Mouse (Mus musculus) stomach, embryonic 16.5 days (tissue): ENCODE data around the gene Invs. TPM values are rescaled to one million over a fixed set of nuclear protein-coding genes. Genes with fewer than 3 reads are reported as not detected.

ENCODE experiments used
- ATAC-seq: fragments of 200-750 bp; cut with Nextera tagmentation; 2 replicates; pipeline ENCODE4 v1.8.0; 2017; ENCODE audit warnings: moderate number of reproducible peaks, moderate TSS enrichment; ENCODE audit not compliant: insufficient read depth, low FRiP score
- H3K27ac ChIP-seq: fragments of 300-500 bp; sonication (generic); 2 replicates; pipeline ENCODE4 v1.5.1; 2014; ENCODE audit warnings: low read length
- H3K27me3 ChIP-seq: fragments of 300-500 bp; sonication (generic); 2 replicates; pipeline ENCODE4 v1.6.1; 2014; ENCODE audit warnings: low read length, control low read depth, mixed read lengths; ENCODE audit not compliant: control insufficient read depth, insufficient read depth
- H3K36me3 ChIP-seq: fragments of 300-500 bp; sonication (generic); 2 replicates; pipeline ENCODE4 v1.6.1; 2014; ENCODE audit warnings: low read length; ENCODE audit not compliant: control insufficient read depth, insufficient read depth
- H3K4me1 ChIP-seq: fragments of 300-500 bp; sonication (generic); 2 replicates; pipeline ENCODE4 v1.6.1; 2014; ENCODE audit warnings: low read length, control low read depth, mixed read lengths; ENCODE audit not compliant: control insufficient read depth, insufficient read depth
- H3K4me2 ChIP-seq: fragments of 300-500 bp; sonication (generic); 2 replicates; pipeline ENCODE4 v1.6.1; 2014; ENCODE audit warnings: low read depth, low read length, mixed read lengths
- H3K4me3 ChIP-seq: fragments of 300-500 bp; sonication (generic); replicated peaks from 2 replicates; pipeline ENCODE4 v1.5.1; 2014; ENCODE audit warnings: mild to moderate bottlenecking, low read length
- H3K9ac ChIP-seq: fragments of 300-500 bp; sonication (generic); 2 replicates; pipeline ENCODE4 v1.6.1; 2014; ENCODE audit warnings: low read length
- H3K9me3 ChIP-seq: fragments of 300-500 bp; sonication (generic); replicated peaks from 2 replicates; pipeline ENCODE4 v1.6.1; 2016; ENCODE audit warnings: low read length, control low read depth; ENCODE audit not compliant: control insufficient read depth
- WGBS: fragments of 180-500 bp; shearing (Covaris S2); extraction: QIAGEN DNeasy Blood & Tissue Kit; methylation state at CpG from one replicate; pipeline ENCODE4 v1.1.7; 2014; 5-methylcytosine and 5-hydroxymethylcytosine counted together
- polyA plus RNA-seq: library from polyadenylated mRNA; unstranded; fragments of >200 nt; fragmentation: Nextera tagmentation; extraction: Ambion mirVana; gene quantifications from 2 replicates; pipeline ENCODE4 v1.2.1, GENCODE M21; 2015

Gene Invs
- polyA plus RNA-seq, 1 experiment from 2014 or later, result 10.2 TPM

- Histone ChIP-seq H3K36me3 (peaks cover 3% of the 10 kb centered on the region; the same call in 1 of the 2 replicates), H3K27ac (no peak overlapping the region), H3K9ac (peak overlapping the region; percentile 3; the same call in 1 of the 2 replicates), H3K9me3 (no peaks in the 10 kb centered on the region), H3K4me2 (peak overlapping the region; percentile 81), H3K27me3 (no peaks in the 10 kb centered on the region), H3K4me1 (peaks cover 14% of the 10 kb centered on the region), H3K4me3 (peak overlapping the region; percentile 98; the same call in 1 of the 2 replicates)
- no peak for ATAC-seq
- WGBS, result 69% methylated on average over 1 of the region's 1 CpGs
Measured at GRCm38 (mm10) chr4:48470977-48471376, 191.4 kb downstream of the Invs start.

- peak overlapping the region; percentile 97 for H3K9ac ChIP-seq
- H3K4me3 ChIP-seq, result peak overlapping the region; percentile 98
- peak overlapping the region; percentile 86 for H3K27ac ChIP-seq
- no peaks in the 10 kb centered on the region for H3K9me3 ChIP-seq
- H3K36me3 ChIP-seq, result peaks cover 3% of the 10 kb centered on the region; the same call in 1 of the 2 replicates
- 7% methylated on average over 12 of the region's 12 CpGs for WGBS
- peaks cover 14% of the 10 kb centered on the region for H3K4me1 ChIP-seq
- no peaks in the 10 kb centered on the region for H3K27me3 ChIP-seq
- no peak for ATAC-seq
- H3K4me2 ChIP-seq, result peak overlapping the region; percentile 81
Measured at GRCm38 (mm10) chr4:48472052-48472791, 192.7 kb downstream of the Invs start.

- Histone ChIP-seq H3K4me1 (peaks cover 14% of the 10 kb centered on the region), H3K9ac (peak within 1 kb of the TSS; percentile 97), H3K27me3 (no peaks in the 10 kb centered on the region), H3K27ac (peak within 1 kb of the TSS; percentile 86), H3K9me3 (no peaks in the 10 kb centered on the region), H3K4me3 (peak within 1 kb of the TSS; percentile 98), H3K36me3 (no peaks in the 10 kb centered on the region), H3K4me2 (peak within 1 kb of the TSS; percentile 81)
- under 1% methylated on average over 89 of the region's 89 CpGs for WGBS
- ATAC-seq, result peak; percentile 97
Measured at GRCm38 (mm10) chr4:48472792-48473650, 193.5 kb downstream of the Invs start, which contains the start of gene Tex10. Gene Tex10, minus strand, starts transcription at chr4:48473459.

- Histone ChIP-seq H3K9me3 (no peaks in the 10 kb centered on the region), H3K9ac (peak overlapping the region; percentile 97), H3K4me2 (peak overlapping the region; percentile 81), H3K27me3 (no peaks in the 10 kb centered on the region), H3K4me1 (peaks cover 14% of the 10 kb centered on the region), H3K36me3 (no peaks in the 10 kb centered on the region), H3K27ac (peak overlapping the region; percentile 86), H3K4me3 (peak overlapping the region; percentile 98)
- WGBS, result 76% methylated on average over 2 of the region's 2 CpGs
- ATAC-seq, result no peak
Measured at GRCm38 (mm10) chr4:48473651-48474011, 194.1 kb downstream of the Invs start.

GRCm38 (mm10) chr4:48481287-48481686 is 201.7 kb downstream of the Invs start:
- H3K9ac ChIP-seq, result no peak overlapping the region
- no peaks in the 10 kb centered on the region for H3K9me3 ChIP-seq
- no peak overlapping the region for H3K27ac ChIP-seq
- no peaks in the 10 kb centered on the region for H3K36me3 ChIP-seq
- WGBS, result 30% methylated on average over 2 of the region's 2 CpGs
- no peaks in the 10 kb centered on the region for H3K27me3 ChIP-seq
- H3K4me2 ChIP-seq, result no peak overlapping the region
- H3K4me3 ChIP-seq, result no peak overlapping the region
- H3K4me1 ChIP-seq, result no peaks in the 10 kb centered on the region
- ATAC-seq, result no peak

Other genes starting within 250 kb of the Invs start
- 0.13 and 0.40 TPM in 2 replicates for gene Nr4a3, start 234.6 kb upstream of the Invs start, polyA plus RNA-seq
- 28.7 and 30.7 TPM in 2 replicates for gene Stx17, start 154.8 kb upstream of the Invs start, polyA plus RNA-seq
- 120 and 125 TPM in 2 replicates for gene Erp44, start 202 bp upstream of the Invs start, polyA plus RNA-seq
- 47.6 and 49.4 TPM in 2 replicates for gene Tex10, start 193.7 kb downstream of the Invs start, polyA plus RNA-seq